Mouse (Mus musculus) heart, embryonic 13.5 days (tissue): ENCODE results near the gene Stag1. TPM values are rescaled to one million over a fixed set of nuclear protein-coding genes. Genes with fewer than 3 reads are reported as not detected.

Source experiments
- ATAC-seq: fragments of 200-750 bp; cut with Nextera tagmentation; 2 replicates; pipeline ENCODE4 v1.8.0; 2017; ENCODE audit warnings: moderate TSS enrichment; ENCODE audit not compliant: insufficient number of reproducible peaks, low FRiP score, low TSS enrichment; ENCODE audit errors: extremely low read depth
- H3K27ac ChIP-seq: fragments of 300-500 bp; sonication (generic); replicated peaks from 2 replicates; pipeline ENCODE4 v1.5.1; 2015; ENCODE audit warnings: moderate library complexity, mild to moderate bottlenecking, inconsistent platforms
- H3K27me3 ChIP-seq: fragments of 300-500 bp; sonication (generic); replicated peaks from 2 replicates; pipeline ENCODE4 v1.6.1; 2015; ENCODE audit warnings: mild to moderate bottlenecking, inconsistent platforms
- H3K36me3 ChIP-seq: fragments of 300-500 bp; sonication (generic); 2 replicates; pipeline ENCODE4 v1.6.1; 2015; ENCODE audit warnings: mild to moderate bottlenecking, inconsistent platforms
- H3K4me1 ChIP-seq: fragments of 300-500 bp; sonication (generic); 2 replicates; pipeline ENCODE4 v1.6.1; 2015; ENCODE audit warnings: inconsistent platforms
- H3K4me2 ChIP-seq: fragments of 300-500 bp; sonication (generic); 2 replicates; pipeline ENCODE4 v1.6.1; 2015; ENCODE audit warnings: inconsistent platforms, mild to moderate bottlenecking, moderate library complexity
- H3K4me3 ChIP-seq: fragments of 300-500 bp; sonication (generic); 2 replicates; pipeline ENCODE4 v1.5.1; 2015; ENCODE audit warnings: moderate library complexity, mild to moderate bottlenecking, inconsistent platforms
- H3K9ac ChIP-seq: fragments of 300-500 bp; sonication (generic); 2 replicates; pipeline ENCODE4 v1.6.1; 2015; ENCODE audit warnings: inconsistent platforms, mild to moderate bottlenecking, moderate library complexity
- H3K9me3 ChIP-seq: fragments of 300-500 bp; sonication (generic); 2 replicates; pipeline ENCODE4 v1.6.1; 2016; ENCODE audit warnings: inconsistent platforms
- WGBS: fragments of 180-500 bp; shearing (Covaris S2); methylation state at CpG from one replicate; pipeline ENCODE4 v1.1.7; 2015; ENCODE audit warnings: mixed read lengths; 5-methylcytosine and 5-hydroxymethylcytosine counted together
- polyA plus RNA-seq: library from polyadenylated mRNA; unstranded; fragments of >200 nt; fragmentation: Nextera tagmentation; extraction: Ambion mirVana; gene quantifications from 2 replicates; pipeline ENCODE4 v1.2.1, GENCODE M21; 2015

Stag1 gene
- polyA plus RNA-seq, 1 experiment from 2014 or later: 25.7 TPM

DNA sequence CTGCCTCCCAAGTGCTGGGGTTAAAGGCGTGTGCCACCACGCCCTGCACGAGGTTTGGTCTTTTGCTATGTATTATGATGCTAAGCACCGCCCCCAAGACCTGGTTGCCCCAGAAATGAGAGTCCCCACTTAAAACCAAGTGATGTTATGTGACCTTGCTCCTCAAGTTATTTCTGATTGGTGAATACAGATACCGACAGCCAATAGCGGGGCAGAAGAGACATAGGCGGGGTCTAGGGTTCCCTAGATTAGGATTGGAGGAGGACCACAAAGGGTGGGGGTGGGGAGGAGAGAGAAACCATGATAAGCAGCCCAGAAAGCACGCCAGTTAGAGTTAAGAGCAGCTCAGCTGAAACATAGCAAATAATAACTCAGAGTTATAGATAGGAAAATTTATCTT is 405.2 kb downstream of the Stag1 start:
- H3K4me1 ChIP-seq: no peaks in the 10 kb centered on the region
- H3K27me3 ChIP-seq: no peaks in the 10 kb centered on the region
- peaks cover 34% of the 10 kb centered on the region for H3K36me3 ChIP-seq
- no peak overlapping the region for H3K27ac ChIP-seq
- H3K9ac ChIP-seq: no peak overlapping the region
- peaks cover 12% of the 10 kb centered on the region for H3K9me3 ChIP-seq
- H3K4me3 ChIP-seq: no peak overlapping the region
- no peak for ATAC-seq
- H3K4me2 ChIP-seq: no peak overlapping the region
- 87% methylated on average over 8 of the region's 8 CpGs for WGBS

- 81% methylated on average over 5 of the region's 5 CpGs for WGBS
Observed at GRCm38 (mm10) chr9:101003302-101003701, 405.7 kb downstream of the Stag1 start.

GRCm38 (mm10) chr9:101005866-101006265 is 408.3 kb downstream of the Stag1 start:
- peaks cover 12% of the 10 kb centered on the region for H3K9me3 ChIP-seq
- WGBS: 62% methylated on average over 4 of the region's 4 CpGs
- H3K4me3 ChIP-seq: no peak overlapping the region
- H3K4me1 ChIP-seq: no peaks in the 10 kb centered on the region
- H3K4me2 ChIP-seq: no peak overlapping the region
- H3K9ac ChIP-seq: no peak overlapping the region
- H3K36me3 ChIP-seq: peaks cover 23% of the 10 kb centered on the region
- H3K27ac ChIP-seq: no peak overlapping the region
- ATAC-seq: no peak
- H3K27me3 ChIP-seq: no peaks in the 10 kb centered on the region

More at GRCm38 (mm10) chr9:101003302-101003701, 405.7 kb downstream of the Stag1 start:
- Histone ChIP-seq H3K4me3 (no peak overlapping the region), H3K9me3 (peaks cover 12% of the 10 kb centered on the region), H3K4me2 (no peak overlapping the region), H3K27me3 (no peaks in the 10 kb centered on the region), H3K9ac (no peak overlapping the region), H3K27ac (no peak overlapping the region), H3K36me3 (peaks cover 30% of the 10 kb centered on the region), H3K4me1 (no peaks in the 10 kb centered on the region)
- no peak for ATAC-seq

Other genes with a start within 250 kb of the Stag1 start
- gene Il20rb, start 111.0 kb upstream of the Stag1 start, polyA plus RNA-seq: 0.41 and 0.68 TPM in 2 replicates
- 45.6 and 56.7 TPM in 2 replicates for gene Nck1, start 51.7 kb upstream of the Stag1 start, polyA plus RNA-seq
- gene Slc35g2, start 26.7 kb upstream of the Stag1 start, polyA plus RNA-seq: 9.6 and 10.5 TPM in 2 replicates